Mouse (Mus musculus): ENCODE measurements around the gene Fgfbp1.

The Fgfbp1 gene

DNA sequence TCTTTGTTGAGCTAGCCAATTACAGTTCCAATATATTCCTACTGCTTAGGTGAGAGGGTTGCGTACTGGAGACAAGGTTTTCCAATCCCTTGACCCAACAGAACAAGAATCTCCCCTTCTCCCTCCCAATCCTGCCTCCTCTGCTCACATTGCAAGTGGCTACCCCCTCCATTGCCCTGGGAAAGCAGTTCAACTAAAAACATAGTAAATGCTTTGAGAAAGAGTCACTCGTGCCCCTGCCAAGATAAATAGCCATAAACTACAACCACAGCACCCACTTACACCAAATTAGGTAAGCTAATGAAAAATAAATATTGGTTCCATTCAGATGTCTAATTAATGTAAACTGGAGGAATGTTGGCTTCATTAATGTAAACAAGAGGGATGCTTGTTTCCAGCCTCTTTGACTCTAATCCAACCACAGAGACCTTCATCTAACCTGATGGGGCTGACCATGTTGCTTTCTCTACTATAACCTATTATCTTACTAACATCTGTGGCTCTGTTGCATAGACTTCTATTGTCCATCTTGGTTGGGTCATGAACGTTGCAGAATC, 21.6 kb downstream of the Fgfbp1 start:
- no peak for TF ChIP-seq GATA4 (IDR thresholded peaks at IDR 0.05; ENCODE audit: insufficient replicate concordance, low read length)

DNA sequence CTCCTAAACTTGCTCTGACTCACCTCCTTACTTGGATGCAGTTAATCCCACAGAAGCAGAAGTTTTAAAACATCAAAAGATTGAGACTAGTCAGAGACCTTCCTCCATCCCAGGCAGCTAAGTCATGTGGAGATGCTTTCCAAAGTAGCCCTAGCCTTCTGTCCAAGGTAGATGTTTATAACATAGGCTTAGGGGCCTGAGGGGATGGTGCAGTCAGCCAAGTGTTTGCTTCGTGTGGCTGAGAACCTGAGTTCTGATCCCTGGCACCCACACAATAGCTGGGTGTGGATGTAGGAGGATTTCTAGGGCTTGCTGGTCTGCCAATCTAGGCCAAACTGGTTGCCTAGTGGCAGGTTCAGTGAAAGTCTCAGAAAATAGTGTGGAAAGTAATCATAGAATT, 28.3 kb downstream of the Fgfbp1 start:
- TF ChIP-seq GATA4 (IDR thresholded peaks at IDR 0.05; ENCODE audit: insufficient replicate concordance, low read length), result no peak

DNA sequence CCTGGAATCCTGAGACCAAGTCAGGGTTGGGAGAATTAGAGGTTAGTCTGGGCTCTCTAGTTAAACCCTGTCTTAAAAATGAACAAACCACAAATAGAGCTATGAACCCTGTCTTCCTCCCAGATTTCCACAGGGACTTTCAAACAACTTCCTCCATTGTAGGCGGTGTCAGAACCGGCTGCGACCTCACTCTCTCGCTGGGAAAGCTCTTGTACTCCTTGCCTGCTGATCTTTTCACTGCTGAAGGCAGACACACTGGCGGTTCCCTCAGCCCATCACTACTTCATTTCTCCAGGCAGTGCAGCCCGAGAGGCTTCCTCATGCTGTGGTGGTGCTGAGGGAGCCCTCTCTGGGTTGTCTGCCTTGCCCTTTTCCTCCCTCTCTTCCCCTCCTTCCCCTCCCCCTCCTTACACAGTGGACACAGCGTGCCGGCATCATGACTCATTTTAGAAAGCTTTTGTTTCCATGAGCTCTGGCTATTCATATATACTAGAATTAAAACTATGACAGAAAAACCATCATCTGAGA, 32.8 kb downstream of the Fgfbp1 start:
- no peak for TF ChIP-seq GATA4 (IDR thresholded peaks at IDR 0.05; ENCODE audit: insufficient replicate concordance, low read length)

DNA sequence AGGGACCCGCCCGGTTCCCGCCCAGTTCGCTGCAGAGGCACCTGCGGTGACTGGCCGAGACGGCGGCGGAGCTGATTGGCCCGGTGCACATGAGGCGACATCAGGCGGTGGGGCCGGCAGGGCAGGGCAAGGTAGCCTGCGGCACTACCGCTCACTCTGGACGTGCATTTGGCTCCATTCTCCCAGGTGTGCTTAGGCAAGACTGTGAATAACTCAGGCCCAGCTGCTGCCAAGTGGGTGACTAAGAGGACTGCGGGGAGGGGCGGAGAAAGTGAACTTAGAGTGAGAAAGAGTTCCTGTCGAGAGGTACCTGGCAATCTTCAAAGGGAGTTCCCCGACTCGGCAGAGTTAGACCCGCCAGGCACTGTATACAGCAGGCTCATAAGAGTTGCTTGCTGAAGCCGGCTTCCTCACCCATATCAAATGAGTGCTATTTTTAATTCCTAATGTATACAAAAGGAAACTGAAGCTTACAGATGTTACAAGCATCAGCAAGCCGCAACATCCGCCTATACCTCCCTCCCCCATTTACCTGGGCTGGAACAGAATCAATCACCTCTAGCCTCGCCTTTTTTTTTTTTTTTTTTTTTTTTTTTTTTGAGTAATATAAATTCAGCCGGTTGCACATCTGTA, 33.4 kb downstream of the Fgfbp1 start:
- TF ChIP-seq GATA4 (IDR thresholded peaks at IDR 0.05; ENCODE audit: insufficient replicate concordance, low read length), result no peak; the same call in 1 of the 2 replicates

DNA sequence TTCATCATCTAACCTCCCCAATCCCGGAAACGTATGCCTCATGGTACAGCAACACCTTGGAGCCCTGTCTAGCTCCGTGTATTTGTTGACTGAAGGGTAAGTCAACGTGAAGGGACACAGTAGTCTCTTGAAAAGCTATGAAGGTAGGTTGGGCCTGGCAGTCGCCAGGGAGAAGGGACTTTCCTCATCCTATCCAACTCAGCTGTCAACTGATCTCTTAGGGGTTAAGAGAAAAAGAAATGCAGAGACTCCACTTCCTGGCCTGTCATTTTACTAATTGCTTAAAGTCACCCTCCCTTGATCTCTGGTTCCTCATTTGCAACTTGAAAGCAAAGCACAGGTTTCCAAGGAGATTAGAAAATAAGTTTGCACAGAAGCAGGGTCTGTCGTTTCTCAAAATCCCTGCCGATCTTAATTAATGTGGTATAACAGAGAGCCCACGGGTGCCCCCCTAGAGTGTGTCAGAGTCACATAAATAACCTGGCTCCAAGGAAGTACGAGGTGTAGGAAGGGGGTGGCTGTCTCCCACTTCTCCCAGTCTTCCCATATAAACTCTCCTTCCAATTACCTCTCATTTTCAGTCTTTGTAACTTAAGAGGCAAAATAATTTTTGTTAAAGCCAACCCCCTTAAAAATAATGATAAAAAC, 34.1 kb downstream of the Fgfbp1 start:
- TF ChIP-seq GATA4 (IDR thresholded peaks at IDR 0.05; ENCODE audit: insufficient replicate concordance, low read length), result no peak

DNA sequence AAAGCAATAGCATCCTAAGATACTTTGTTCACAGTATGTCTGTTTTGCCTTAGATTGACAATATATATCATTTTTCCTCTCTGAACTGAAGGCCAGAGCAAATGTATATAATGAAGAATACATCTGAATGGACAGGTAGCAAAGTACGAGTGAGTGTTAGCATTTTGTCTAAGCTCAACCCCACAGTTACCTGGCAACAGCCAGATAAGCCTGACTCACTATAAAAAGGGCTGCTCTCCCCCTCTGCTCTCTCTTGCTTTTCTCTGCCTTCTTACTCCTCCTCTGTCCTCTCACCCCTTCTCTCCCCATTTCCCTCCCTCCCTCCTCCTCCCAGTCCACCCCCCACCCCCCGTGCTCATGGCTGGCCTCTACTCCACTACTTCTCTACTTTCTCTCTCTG, 48.3 kb downstream of the Fgfbp1 start:
- no peak for TF ChIP-seq GATA4 (IDR thresholded peaks at IDR 0.05; ENCODE audit: insufficient replicate concordance, low read length)
